Mouse (Mus musculus): ENCODE measurements around the gene Pias4.

GRCm38 (mm10) chr10:81180946-81181345 is 13.2 kb upstream of the Pias4 start:
- no peak for TF ChIP-seq CTCF (IDR thresholded peaks at IDR 0.05; ENCODE audit: borderline replicate concordance, insufficient read depth, low read length)
- TF ChIP-seq POLR2A (IDR thresholded peaks at IDR 0.05; ENCODE audit: low read depth, low read length), result no peak

Data from embryonic fibroblast, embryonic 13.5 days (primary cell).